Mouse (Mus musculus) forebrain, embryonic 15.5 days (tissue): ENCODE data around the gene Ablim1. TPM values are rescaled to one million over a fixed set of nuclear protein-coding genes. Genes with fewer than 3 reads are reported as not detected.

Source experiments
- ATAC-seq: fragments of 200-750 bp; cut with Nextera tagmentation; replicated peaks from 2 replicates; pipeline ENCODE4 v1.8.0; 2017; ENCODE audit warnings: mild to moderate bottlenecking, moderate TSS enrichment, moderate library complexity
- H3K27ac ChIP-seq: fragments of 300-500 bp; sonication (generic); replicated peaks from 2 replicates; pipeline ENCODE4 v1.5.1; 2015; ENCODE audit warnings: mild to moderate bottlenecking, inconsistent platforms
- H3K27me3 ChIP-seq: fragments of 300-500 bp; sonication (generic); 2 replicates; pipeline ENCODE4 v1.6.1; 2015; ENCODE audit warnings: inconsistent platforms
- H3K36me3 ChIP-seq: fragments of 300-500 bp; sonication (generic); 2 replicates; pipeline ENCODE4 v1.6.1; 2015; ENCODE audit warnings: mild to moderate bottlenecking, inconsistent platforms
- H3K4me1 ChIP-seq: fragments of 300-500 bp; sonication (generic); 2 replicates; pipeline ENCODE4 v1.6.1; 2015; ENCODE audit warnings: inconsistent platforms
- H3K4me2 ChIP-seq: fragments of 300-500 bp; sonication (generic); replicated peaks from 2 replicates; pipeline ENCODE4 v1.6.1; 2015; ENCODE audit warnings: mild to moderate bottlenecking, inconsistent platforms
- H3K4me3 ChIP-seq: fragments of 300-500 bp; sonication (generic); 2 replicates; pipeline ENCODE4 v1.5.1; 2015; ENCODE audit warnings: mild to moderate bottlenecking, inconsistent platforms
- H3K9ac ChIP-seq: fragments of 300-500 bp; sonication (generic); replicated peaks from 2 replicates; pipeline ENCODE4 v1.6.1; 2015; ENCODE audit warnings: mild to moderate bottlenecking, inconsistent platforms
- H3K9me3 ChIP-seq: fragments of 300-500 bp; sonication (generic); 2 replicates; pipeline ENCODE4 v1.6.1; 2016; ENCODE audit warnings: inconsistent platforms
- WGBS: fragments of 180-500 bp; shearing (Covaris S2); methylation state at CpG from one replicate; pipeline ENCODE4 v1.1.7; 2015; ENCODE audit warnings: mixed read lengths; 5-methylcytosine and 5-hydroxymethylcytosine counted together
- polyA plus RNA-seq: library from polyadenylated mRNA; unstranded; fragments of >200 nt; fragmentation: Nextera tagmentation; extraction: Ambion mirVana; gene quantifications from 2 replicates; pipeline ENCODE4 v1.2.1, GENCODE M21; 2015

The Ablim1 gene
- polyA plus RNA-seq, 1 experiment from 2014 or later = 37.8 TPM

DNA sequence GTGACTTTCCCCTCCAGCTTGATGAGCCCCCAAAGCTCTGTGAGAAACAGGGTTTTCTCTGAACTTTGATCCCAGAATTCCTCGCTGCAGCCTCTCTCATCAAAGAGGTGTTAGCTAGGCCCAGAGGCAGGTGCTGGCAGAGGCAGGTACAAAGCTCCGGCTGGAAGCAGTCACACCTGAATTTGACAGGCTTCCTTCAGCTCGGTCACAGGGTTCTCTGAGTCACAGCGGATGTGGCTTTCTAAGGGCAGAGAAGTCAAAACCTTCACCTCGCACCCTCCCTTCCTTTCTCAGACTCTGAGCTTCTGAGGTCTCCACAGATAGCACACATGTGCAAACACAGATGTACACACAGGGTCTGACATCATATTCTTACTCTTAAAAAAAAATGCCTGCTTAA lies 182.4 kb downstream of the Ablim1 start:
- Histone ChIP-seq H3K4me2 (no peak overlapping the region), H3K27me3 (no peaks in the 10 kb centered on the region), H3K4me3 (no peak overlapping the region), H3K4me1 (peaks cover 13% of the 10 kb centered on the region), H3K27ac (no peak overlapping the region), H3K9ac (no peak overlapping the region), H3K9me3 (no peaks in the 10 kb centered on the region), H3K36me3 (no peaks in the 10 kb centered on the region)
- no peak for ATAC-seq
- 84% methylated on average over 5 of the region's 5 CpGs for WGBS

DNA sequence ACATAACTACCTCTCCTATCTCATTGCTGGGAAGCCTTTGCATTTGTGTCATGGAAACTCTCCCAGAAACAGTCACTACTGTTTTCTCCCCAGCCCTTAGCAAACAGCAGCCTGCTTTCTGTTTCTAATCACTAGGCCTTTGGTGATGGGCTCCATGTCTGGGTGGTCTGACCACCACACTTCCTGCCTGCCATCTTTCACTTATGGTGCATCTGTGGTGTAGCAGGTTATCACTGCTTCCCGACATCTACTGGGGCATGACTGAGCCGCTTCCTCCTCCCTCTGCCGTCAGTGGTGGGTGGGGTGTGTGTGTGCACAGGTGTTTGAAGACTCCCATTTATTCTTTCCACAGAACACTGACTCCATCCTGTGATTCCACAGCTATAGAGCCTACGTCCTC lies 183.4 kb downstream of the Ablim1 start:
- WGBS = 88% methylated on average over 4 of the region's 4 CpGs
- H3K9ac ChIP-seq = no peak overlapping the region

GRCm38 (mm10) chr19:57130591-57130990 lies 184.1 kb downstream of the Ablim1 start:
- no peak overlapping the region for H3K4me3 ChIP-seq
- H3K4me2 ChIP-seq = no peak overlapping the region
- H3K27me3 ChIP-seq = no peaks in the 10 kb centered on the region
- no peaks in the 10 kb centered on the region for H3K9me3 ChIP-seq
- H3K36me3 ChIP-seq = no peaks in the 10 kb centered on the region
- WGBS = 80% methylated on average over 4 of the region's 4 CpGs
- no peak overlapping the region for H3K9ac ChIP-seq
- H3K27ac ChIP-seq = no peak overlapping the region
- H3K4me1 ChIP-seq = peaks cover 13% of the 10 kb centered on the region
- no peak for ATAC-seq

More for the DNA sequence above, 183.4 kb downstream of the Ablim1 start:
- no peaks in the 10 kb centered on the region for H3K36me3 ChIP-seq
- no peaks in the 10 kb centered on the region for H3K9me3 ChIP-seq
- H3K27me3 ChIP-seq = no peaks in the 10 kb centered on the region
- no peak overlapping the region for H3K27ac ChIP-seq
- no peak for ATAC-seq
- peaks cover 13% of the 10 kb centered on the region for H3K4me1 ChIP-seq
- no peak overlapping the region for H3K4me2 ChIP-seq
- H3K4me3 ChIP-seq = no peak overlapping the region

GRCm38 (mm10) chr19:57129729-57130128 lies 185.0 kb downstream of the Ablim1 start:
- Histone ChIP-seq H3K4me3 (no peak overlapping the region), H3K9ac (no peak overlapping the region), H3K36me3 (no peaks in the 10 kb centered on the region), H3K27ac (no peak overlapping the region), H3K4me2 (no peak overlapping the region), H3K27me3 (no peaks in the 10 kb centered on the region), H3K4me1 (peaks cover 9% of the 10 kb centered on the region), H3K9me3 (no peaks in the 10 kb centered on the region)
- 91% methylated on average over 9 of the region's 9 CpGs for WGBS
- no peak for ATAC-seq

- ATAC-seq = no peak
- WGBS = 58% methylated on average over 6 of the region's 6 CpGs
- H3K36me3 ChIP-seq = no peaks in the 10 kb centered on the region
These were observed 186.7 kb downstream of the Ablim1 start for GRCm38 (mm10) chr19:57128037-57128436.

GRCm38 (mm10) chr19:57127523-57127922 lies 187.2 kb downstream of the Ablim1 start:
- no peaks in the 10 kb centered on the region for H3K36me3 ChIP-seq
- no peak overlapping the region for H3K27ac ChIP-seq
- no peak overlapping the region for H3K4me3 ChIP-seq
- H3K4me1 ChIP-seq = no peaks in the 10 kb centered on the region; the same call in 1 of the 2 replicates
- H3K4me2 ChIP-seq = no peak overlapping the region
- WGBS = 89% methylated on average over 5 of the region's 5 CpGs
- H3K27me3 ChIP-seq = no peaks in the 10 kb centered on the region
- ATAC-seq = no peak
- H3K9me3 ChIP-seq = no peaks in the 10 kb centered on the region
- no peak overlapping the region for H3K9ac ChIP-seq

More at GRCm38 (mm10) chr19:57128037-57128436, 186.7 kb downstream of the Ablim1 start:
- H3K4me2 ChIP-seq = no peak overlapping the region
- no peaks in the 10 kb centered on the region; the same call in 1 of the 2 replicates for H3K4me1 ChIP-seq
- H3K9ac ChIP-seq = no peak overlapping the region
- H3K4me3 ChIP-seq = no peak overlapping the region
- no peaks in the 10 kb centered on the region for H3K9me3 ChIP-seq
- H3K27me3 ChIP-seq = no peaks in the 10 kb centered on the region
- no peak overlapping the region for H3K27ac ChIP-seq

- ATAC-seq = no peak
- WGBS = 54% methylated on average over 10 of the region's 10 CpGs
These were observed 187.8 kb downstream of the Ablim1 start for GRCm38 (mm10) chr19:57126950-57127349.

GRCm38 (mm10) chr19:57124906-57125305 lies 189.8 kb downstream of the Ablim1 start:
- no peak for ATAC-seq
- H3K27me3 ChIP-seq = no peaks in the 10 kb centered on the region
- H3K9ac ChIP-seq = no peak overlapping the region
- H3K4me1 ChIP-seq = peaks cover 2% of the 10 kb centered on the region
- 84% methylated on average over 4 of the region's 4 CpGs for WGBS
- H3K36me3 ChIP-seq = no peaks in the 10 kb centered on the region
- H3K4me3 ChIP-seq = no peak overlapping the region
- H3K4me2 ChIP-seq = no peak overlapping the region
- H3K9me3 ChIP-seq = no peaks in the 10 kb centered on the region
- H3K27ac ChIP-seq = no peak overlapping the region

More at GRCm38 (mm10) chr19:57126950-57127349, 187.8 kb downstream of the Ablim1 start:
- Histone ChIP-seq H3K4me1 (no peaks in the 10 kb centered on the region; the same call in 1 of the 2 replicates), H3K27me3 (no peaks in the 10 kb centered on the region), H3K9ac (no peak overlapping the region), H3K27ac (no peak overlapping the region), H3K4me2 (no peak overlapping the region), H3K9me3 (no peaks in the 10 kb centered on the region), H3K4me3 (no peak overlapping the region), H3K36me3 (no peaks in the 10 kb centered on the region)

GRCm38 (mm10) chr19:57124138-57124519 lies 190.6 kb downstream of the Ablim1 start:
- Histone ChIP-seq H3K27me3 (no peaks in the 10 kb centered on the region), H3K9ac (no peak overlapping the region), H3K9me3 (no peaks in the 10 kb centered on the region), H3K4me1 (peaks cover 10% of the 10 kb centered on the region), H3K36me3 (no peaks in the 10 kb centered on the region), H3K4me3 (no peak overlapping the region), H3K27ac (peak overlapping the region; percentile 34; the same call in 1 of the 2 replicates), H3K4me2 (no peak overlapping the region)
- 66% methylated on average over 2 of the region's 2 CpGs for WGBS
- ATAC-seq = no peak

DNA sequence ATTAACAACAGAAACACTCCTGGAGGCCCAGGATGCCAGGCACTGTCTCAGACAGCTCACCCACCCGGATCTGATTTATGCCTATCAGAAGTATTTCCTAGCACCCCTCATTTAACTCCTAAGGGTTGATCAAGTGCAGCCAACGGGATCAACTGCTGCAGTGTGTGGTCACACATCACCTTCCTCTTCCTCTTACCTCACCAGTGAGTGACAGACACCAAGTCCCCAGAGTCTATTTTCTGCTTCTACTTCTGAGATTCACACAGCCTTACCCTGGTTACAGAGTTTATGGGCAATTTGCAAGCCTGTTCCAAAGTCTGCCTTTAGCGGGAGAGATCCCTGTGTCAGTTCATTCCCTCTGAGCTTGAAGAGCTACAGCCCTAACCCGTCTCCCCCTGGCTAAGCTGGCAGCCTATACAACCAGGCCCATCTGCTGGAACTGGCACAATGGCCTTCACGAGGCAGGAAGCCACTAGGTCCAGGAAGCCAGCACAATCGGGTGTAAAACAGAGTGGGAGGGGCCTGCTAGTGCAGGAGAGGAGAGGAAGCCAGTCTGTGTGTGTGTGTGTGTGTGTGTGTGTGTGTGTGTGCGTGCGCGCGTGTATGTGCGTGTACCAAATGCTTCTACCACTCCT lies 191.1 kb downstream of the Ablim1 start:
- no peaks in the 10 kb centered on the region for H3K27me3 ChIP-seq
- peaks cover 15% of the 10 kb centered on the region for H3K4me1 ChIP-seq
- WGBS = 61% methylated on average over 11 of the region's 11 CpGs
- no peak overlapping the region for H3K4me2 ChIP-seq
- ATAC-seq = peak; percentile 73
- H3K36me3 ChIP-seq = no peaks in the 10 kb centered on the region
- no peak overlapping the region for H3K4me3 ChIP-seq
- no peaks in the 10 kb centered on the region for H3K9me3 ChIP-seq
- H3K9ac ChIP-seq = no peak overlapping the region
- peak overlapping the region; percentile 34 for H3K27ac ChIP-seq

GRCm38 (mm10) chr19:57122261-57122660 lies 192.5 kb downstream of the Ablim1 start:
- H3K9ac ChIP-seq = no peak overlapping the region
- H3K4me3 ChIP-seq = no peak overlapping the region
- 90% methylated on average over 3 of the region's 3 CpGs for WGBS
- H3K9me3 ChIP-seq = no peaks in the 10 kb centered on the region
- H3K27me3 ChIP-seq = no peaks in the 10 kb centered on the region
- ATAC-seq = no peak
- no peaks in the 10 kb centered on the region for H3K36me3 ChIP-seq
- no peak overlapping the region for H3K27ac ChIP-seq
- H3K4me2 ChIP-seq = no peak overlapping the region
- H3K4me1 ChIP-seq = peaks cover 26% of the 10 kb centered on the region

DNA sequence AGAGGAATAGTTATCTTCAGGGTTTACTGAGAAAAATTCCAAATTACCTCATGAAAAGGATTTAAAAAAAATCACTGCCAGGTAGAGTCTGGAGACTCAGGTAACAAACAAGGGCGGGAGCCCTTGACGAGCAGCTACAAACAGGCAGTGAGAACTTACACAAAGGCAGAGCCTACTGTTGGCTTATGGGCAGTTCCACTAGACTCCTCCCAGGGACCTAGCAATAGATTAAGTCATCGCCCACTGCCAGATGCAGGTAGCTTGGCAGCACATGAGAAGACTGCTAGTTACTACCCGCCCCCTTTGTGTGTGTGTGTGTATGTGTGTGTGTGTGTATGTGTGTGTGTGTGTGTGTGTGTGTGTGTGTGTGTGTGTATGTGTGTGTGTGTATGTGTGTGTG lies 193.7 kb downstream of the Ablim1 start:
- Histone ChIP-seq H3K4me2 (no peak overlapping the region), H3K9ac (no peak overlapping the region), H3K27me3 (no peaks in the 10 kb centered on the region), H3K4me3 (no peak overlapping the region), H3K9me3 (no peaks in the 10 kb centered on the region), H3K36me3 (no peaks in the 10 kb centered on the region), H3K27ac (no peak overlapping the region), H3K4me1 (peaks cover 28% of the 10 kb centered on the region)
- 86% methylated on average over 4 of the region's 4 CpGs for WGBS
- no peak for ATAC-seq

DNA sequence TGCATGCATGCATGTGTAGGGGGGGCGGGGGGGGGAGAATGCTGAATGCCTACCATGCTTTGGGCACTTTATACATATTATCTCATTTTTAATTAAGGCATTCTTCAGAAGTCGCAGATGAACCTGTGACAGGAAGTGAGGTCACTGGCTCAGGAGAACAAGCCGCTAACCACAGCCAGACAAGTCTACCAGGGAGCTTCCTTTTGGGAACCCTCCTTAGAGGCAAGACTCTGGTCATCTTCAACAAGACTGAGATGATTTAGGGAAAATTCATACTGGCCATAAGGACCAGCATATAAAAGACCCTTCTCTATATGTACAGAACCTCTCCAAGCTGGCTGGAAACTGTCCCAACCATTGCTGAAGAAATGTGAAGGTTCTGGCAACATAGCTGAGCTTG lies 195.1 kb downstream of the Ablim1 start:
- Histone ChIP-seq H3K9me3 (no peaks in the 10 kb centered on the region), H3K4me3 (no peak overlapping the region), H3K27me3 (no peaks in the 10 kb centered on the region), H3K36me3 (no peaks in the 10 kb centered on the region), H3K4me1 (peaks cover 28% of the 10 kb centered on the region), H3K9ac (no peak overlapping the region), H3K4me2 (no peak overlapping the region), H3K27ac (no peak overlapping the region)
- ATAC-seq = no peak
- 82% methylated on average over 3 of the region's 3 CpGs for WGBS
